Mouse (Mus musculus): ENCODE measurements around the gene Rbm14.
"Not testable (repeated sequence)": the region's sequence is repeated elsewhere in the genome, so short reads cannot be mapped to it uniquely, and the experiment has no call there.

Rbm14 gene

DNA sequence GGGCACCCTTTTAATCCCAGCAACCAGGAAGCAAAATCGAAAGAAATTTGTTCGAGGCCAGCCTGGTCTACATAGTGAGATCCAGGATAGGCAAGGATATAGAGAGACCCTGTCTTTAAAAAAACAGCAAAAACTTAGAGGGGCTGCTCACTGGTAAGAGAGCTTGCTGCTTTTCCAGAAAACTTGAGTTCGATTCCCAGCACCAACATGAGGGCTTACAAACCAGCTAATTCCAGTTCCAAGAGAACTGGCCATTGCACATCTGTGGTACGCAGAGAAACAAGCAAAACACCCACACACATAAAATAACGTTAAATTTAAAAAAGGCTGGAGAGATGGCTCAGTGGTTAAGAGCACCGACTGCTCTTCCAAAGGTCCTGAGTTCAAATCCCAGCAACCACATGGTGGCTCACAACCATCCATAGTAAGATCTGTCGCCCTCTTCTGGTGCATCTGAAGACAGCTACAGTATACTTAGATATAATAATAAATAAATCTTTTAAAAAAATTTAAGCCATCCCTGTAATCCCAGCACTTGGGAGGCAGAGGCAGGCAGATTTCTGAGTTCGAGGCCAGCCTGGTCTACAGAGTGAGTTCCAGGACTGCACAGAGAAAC is 1.0 kb upstream of the Rbm14 start:
- DNase-seq = peak in 1 of 2 experiments; percentile 21

DNA sequence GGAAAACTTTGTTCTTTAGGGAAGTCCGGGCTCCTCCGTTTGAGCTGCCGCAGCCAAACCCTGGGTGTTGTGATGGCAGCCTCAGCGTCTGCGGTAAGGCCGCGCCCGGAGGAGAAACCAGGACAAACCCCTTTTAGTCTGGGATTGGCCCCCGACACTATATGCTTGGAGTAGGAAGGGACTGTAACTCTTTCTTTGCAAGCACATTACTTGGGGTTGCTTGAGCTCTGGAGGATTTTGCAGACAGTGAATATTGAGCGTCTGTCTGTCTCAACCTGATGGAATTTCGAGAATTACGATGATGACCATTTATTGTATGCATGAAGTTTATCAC is 442 bp upstream of the Rbm14 start:
- DNase-seq = no peak

DNA sequence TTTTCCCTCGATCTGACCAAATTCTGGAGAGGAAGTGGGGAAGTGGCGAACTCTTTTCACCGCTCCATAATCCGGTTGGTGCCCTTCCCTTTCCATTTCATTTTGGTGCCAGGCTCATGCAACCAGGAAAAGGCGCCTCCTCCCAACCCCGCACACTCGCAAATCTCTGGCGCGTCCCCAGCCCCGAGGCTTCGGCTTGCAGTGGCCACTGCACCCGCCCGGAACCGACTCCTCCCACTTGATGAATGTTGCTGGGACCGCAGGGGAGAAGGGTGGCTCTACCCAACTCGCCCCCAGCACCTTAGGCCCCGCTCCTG is 730 bp downstream of the Rbm14 start:
- peak in 1 of 2 experiments; percentile 87 for DNase-seq

DNA sequence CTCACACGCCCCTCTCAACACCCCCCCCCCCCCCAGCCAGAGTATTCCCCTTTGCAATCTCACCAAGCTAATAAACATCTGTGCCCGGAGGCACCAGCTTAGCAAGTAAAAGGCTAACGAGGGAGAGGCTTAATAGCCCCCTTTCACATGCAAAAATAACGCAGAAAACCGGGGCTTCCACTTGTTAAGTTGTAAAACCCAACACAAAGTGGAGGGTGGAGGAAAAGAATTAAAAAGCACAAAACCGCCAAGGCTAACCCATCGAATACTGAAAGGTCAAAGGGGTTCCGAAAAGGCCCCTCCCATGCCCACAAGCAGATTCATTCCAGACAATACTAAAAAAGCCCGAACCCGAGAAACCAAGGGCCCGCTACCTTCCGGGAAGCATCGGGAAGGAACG is 1.1 kb downstream of the Rbm14 start:
- no peak for DNase-seq

DNA sequence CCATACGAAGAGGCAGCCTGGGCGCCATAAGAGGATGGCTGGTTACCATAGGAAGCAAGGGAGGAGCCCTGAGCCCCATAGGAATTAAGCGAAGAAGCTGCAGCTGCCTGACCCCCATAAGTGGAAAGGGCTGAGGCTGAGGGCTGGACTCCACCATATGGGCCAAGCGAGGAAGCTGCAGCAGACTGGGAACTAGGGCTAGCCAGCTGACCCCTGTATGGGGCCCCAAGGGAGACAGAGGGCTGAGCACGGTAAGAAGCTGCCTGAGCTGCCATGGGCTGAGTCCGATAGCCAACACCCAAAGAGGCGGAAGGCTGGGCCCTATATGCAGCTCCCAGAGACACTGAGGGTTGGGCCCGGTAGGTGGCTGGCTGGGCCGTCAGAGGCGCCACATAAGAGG is 8.2 kb downstream of the Rbm14 start:
- DNase-seq = no peak

DNA sequence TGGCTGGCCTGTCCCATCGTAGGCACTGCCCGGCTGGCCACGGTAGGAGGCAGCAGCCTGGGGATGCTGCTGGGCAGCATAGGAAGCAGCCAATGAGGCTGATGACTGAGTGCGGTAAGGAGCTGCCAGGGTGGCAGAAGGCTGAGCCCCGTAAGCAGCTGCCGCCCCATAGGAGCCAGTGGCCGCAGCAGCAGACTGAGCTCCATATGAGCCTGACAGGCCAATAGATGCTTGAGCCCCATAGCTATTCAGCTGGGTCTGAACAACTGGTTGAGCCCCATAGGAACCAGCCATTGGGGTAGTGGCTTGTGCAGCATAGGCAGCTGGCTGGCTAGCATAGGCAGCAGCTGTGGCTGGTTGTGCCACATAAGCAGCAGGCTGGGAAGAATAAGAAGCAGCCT is 8.7 kb downstream of the Rbm14 start:
- peak; percentile 50 to 58 for DNase-seq

DNA sequence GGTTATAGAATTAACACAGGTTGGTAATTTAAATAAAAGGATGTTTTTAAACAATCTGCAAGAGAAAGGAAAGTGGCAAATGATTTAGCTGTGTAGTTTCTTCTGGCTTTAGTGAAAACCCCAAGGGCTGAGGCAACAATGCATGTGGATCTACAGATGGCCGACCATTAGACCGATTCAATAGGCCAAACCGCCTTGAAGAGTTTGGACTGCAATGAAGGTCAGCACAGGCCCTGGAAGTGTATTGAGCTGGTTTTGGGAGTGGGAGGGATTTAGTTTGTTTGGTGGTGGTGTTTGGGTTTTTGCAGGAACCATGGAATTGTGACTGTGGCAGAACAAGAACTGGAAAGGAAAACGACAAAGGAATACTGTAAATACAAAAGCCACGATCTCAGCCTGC is 12.4 kb downstream of the Rbm14 start:
- no peak for DNase-seq

DNA sequence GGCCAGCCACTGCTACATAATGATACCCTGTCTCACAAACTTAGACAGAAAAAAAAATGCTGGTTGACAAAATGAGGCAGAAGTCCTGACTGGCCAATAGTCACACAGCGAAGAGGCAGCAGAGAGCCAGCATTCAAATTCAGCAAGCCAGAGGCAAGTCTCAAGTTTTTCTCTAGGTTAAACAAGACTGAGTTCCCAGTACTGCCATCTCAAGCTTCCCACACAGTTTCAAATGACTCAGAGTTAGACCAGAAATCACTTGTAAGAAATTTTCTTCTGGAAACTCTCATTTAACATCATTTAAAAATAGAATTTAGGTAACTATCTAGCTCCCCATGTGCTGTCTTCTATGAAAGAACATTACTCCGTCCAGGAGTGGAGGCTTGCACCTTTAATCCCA is 13.6 kb downstream of the Rbm14 start:
- no peak for DNase-seq

DNA sequence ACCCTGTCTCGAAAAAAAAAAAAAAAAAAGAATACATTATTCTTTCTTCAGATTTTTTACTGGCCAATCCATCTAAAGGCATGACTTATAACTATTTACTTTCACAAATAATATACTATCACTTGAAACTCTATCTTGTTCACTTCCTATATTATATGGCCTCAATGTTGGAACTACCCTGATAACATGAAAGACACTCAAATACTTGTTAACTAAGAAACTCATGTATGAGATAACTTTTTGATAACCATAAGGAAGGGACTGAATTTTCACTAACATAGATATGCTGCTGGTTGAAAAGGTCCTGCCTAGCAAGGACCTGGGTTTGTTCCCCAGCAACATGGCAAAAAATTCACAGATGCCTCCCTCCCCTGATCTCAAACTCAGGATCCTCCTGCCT is 15.5 kb downstream of the Rbm14 start:
- DNase-seq = no peak

DNA sequence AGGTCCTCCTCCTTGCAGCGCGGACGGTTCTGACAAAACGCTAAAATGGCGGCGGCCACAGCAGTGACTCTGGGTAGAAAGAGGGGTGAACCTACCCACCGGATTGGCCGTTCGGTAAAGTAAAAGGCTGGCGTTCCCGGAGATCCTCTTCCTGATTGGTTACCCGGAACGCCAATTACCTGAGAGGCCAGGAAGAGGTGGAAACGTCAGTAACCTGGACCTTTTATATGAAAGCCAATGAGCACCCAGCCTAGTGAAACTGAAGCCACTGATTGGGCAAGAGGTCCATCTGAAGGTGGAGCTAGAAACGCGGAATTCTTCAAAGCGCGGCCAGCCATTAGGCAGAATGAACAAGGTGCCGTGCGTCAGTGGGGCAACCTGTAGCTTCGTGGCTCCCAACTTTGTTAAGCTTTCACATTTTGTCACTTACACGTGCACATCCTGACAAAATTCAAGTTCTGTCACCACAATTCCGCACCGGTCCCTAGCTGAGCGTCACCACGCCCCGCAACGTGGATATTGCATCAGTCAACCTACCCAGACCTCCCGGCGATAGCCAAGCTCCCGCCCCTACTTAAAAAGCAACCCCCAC is 17.5 kb downstream of the Rbm14 start, which contains the start of gene Rbm4:
Gene Rbm4 (minus strand): TSS at position 71 of the 592 bp plus-strand sequence.
- DNase-seq = peak; percentile 99

DNA sequence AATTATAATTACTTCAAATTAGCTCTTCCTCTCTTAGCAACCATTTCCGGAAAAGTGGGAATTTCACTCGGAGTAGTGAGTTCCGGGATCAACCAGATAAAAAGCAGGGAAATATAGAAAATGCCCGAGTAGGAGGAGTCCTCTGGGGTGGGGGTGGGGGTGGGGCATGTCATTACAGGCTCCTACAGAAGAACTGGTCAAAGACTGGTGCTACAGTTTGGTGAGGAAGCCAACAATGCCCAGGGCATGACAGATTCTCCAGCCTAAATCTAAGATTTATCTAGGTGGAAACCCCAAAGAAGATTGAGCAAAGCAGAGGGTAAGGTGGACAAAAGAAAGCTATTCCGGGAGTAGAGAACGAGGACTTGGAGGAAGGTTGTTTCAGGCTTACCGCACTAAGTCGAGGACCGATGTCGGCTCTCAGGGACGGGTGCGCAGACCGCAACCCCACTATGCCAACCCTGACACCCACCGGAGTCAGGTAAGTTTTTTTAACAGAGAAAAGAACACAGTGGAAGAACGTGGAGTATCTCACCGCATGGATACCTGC is 18.1 kb downstream of the Rbm14 start:
- no peak for DNase-seq

DNA sequence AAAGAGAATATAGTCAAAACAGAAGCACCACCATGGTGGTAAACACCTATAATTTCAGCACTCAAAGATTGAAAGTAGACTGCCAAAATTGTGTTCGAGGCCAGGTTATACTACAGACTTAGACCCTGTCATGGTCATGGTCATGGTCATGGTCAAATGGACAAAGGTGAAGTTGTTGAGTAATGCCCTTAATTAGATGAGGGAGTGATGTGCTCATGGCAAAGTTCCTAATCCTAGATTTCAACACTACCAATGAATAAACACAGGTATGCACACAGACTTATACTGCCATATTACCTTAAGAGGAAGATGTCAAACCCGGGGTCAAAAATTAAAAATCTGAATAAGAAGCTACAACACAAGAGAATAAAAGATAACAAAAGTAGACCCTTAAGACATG is 25.1 kb downstream of the Rbm14 start:
- DNase-seq = no peak

DNA sequence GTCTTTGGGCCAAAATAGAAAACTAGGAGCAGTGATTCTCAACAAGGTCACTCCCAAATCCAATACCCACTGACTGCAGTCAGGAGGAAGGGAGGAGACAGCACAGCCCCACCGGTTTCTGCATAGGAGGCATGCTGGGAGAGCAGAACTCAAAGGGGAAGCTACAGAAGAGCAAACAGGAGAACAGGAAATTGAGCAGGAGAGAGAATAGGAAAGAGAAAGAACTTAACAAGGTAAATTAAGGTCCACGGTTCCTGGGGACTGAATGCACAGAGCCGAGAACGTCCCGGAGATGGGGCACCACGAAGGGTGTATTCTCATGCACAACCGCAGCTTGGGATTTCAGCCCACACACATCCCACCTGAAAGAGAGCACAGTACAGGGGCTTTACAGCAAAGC is 26.2 kb downstream of the Rbm14 start:
- DNase-seq = no peak

DNA sequence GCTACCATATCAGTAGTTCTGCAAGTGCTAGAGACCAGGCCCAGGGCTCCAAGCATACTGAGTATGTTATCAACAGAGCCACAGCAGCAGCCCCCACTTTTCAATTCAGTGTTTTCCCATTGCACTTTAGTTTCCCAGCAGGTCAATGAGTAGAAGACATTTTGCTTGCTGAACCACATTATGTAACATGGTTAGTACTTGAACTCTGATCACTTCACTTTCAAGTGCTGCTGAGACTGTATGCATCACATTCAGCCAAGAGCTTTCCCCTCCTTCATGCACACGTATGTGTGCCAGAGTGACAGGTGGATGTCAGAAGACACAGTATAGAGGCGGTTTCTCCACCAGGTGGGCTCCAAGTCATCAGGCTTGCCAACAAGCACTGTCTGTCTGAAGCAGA is 28.5 kb downstream of the Rbm14 start:
- DNase-seq = no peak

DNA sequence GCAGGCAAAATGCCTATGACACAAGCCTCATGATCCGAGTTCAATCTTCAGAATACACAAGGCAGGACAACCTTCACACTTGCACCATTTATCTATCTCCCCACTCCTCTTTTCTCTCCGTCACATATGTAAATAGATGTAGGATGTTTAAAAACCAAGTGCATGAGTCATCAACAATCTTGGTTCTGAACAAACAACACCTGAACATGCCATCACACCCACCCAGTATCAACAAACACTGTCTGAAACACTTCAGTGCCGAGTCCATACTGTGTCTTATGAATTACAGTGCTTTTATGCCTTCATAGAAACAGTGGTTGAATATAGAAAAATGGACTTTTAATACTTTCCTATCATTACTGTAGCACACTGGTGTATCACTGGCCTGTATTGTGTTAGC is 38.6 kb downstream of the Rbm14 start:
- no peak for DNase-seq

DNA sequence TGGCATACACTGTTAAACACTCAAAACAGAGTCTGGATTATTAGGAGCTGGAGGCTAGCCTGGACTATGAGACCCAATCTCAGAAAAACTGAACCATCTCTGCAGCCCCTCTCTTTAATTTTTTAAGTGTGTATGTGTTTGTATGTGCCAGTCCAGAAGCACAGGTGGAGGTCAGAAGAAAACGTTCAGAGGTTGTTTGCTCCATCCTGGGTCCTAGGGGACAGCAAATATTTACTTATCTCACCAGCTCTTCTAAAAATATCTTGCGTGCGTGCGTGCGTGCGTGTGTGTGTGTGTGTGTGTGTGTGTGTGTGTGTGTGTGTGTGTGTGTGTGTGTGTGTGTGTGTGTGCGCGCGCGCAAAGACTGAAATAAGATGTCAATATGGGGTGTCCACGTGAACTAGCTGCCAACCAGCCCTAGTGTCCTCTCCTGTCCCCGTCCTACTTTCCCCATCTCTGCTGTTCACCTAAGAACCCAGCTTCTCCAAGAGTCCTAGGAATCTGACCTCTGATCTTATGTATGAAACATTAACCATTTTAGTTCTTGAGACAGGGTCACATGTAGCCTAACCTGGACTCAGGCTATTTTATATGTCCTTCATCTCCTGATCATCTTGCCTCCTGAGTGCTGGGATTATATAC is 43.8 kb downstream of the Rbm14 start:
- no peak for DNase-seq

DNA sequence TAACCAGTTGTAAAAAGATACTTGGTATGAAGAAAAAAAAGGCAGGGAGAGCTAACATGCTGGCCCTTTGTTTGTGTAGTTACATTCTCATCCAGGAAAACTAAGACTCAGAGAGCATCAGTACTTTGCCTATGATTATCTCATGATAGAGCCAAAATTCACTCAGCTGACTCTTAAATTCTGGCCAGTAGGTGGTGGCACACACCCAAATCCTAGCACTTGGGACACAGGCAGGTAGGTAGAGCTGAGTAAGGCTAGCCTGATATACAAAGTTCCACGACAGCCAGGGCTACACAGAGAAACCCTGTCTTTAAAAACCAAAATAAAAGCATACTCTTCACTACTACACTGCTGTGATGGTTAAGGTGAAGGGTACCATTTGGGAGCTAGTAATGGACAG is 48.6 kb downstream of the Rbm14 start:
- peak; percentile 68 to 70 for DNase-seq

DNA sequence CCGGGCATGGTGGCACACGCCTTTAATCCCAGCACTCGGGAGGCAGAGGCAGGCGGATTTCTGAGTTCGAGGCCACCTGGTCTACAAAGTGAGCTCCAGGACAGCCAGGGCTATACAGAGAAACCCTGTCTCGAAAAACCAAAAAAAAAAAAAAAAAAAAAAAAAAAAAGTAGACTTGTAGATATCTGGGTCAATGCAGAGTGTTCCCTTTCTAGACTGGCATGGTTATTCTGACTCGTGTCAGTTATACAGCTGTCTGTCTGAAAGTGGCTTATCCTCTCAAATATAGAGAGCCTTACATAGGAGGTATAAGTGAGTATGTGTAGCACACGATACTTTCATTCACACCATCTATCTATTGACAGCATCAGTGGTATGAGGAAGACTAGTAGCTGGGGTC is 50.9 kb downstream of the Rbm14 start:
- DNase-seq = not testable (repeated sequence)

DNA sequence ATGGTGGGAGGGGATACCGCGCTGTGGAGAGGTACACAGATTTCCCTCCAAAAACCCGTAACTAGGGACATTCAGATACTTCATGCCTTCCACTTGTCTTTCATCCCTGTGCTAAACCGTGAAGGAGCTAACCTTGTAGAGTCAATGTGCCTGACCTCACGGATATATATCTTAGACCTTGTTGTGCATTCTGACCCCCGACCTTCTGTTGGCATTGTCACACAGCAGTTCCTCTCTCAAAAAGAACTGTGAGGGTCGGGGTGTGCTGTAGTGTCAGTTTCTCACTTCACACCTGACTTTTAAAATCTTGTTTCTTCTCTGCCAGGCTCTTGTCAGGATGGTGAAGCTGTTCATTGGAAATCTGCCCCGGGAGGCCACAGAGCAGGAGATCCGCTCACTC is 54.5 kb downstream of the Rbm14 start:
- no peak for DNase-seq

DNA sequence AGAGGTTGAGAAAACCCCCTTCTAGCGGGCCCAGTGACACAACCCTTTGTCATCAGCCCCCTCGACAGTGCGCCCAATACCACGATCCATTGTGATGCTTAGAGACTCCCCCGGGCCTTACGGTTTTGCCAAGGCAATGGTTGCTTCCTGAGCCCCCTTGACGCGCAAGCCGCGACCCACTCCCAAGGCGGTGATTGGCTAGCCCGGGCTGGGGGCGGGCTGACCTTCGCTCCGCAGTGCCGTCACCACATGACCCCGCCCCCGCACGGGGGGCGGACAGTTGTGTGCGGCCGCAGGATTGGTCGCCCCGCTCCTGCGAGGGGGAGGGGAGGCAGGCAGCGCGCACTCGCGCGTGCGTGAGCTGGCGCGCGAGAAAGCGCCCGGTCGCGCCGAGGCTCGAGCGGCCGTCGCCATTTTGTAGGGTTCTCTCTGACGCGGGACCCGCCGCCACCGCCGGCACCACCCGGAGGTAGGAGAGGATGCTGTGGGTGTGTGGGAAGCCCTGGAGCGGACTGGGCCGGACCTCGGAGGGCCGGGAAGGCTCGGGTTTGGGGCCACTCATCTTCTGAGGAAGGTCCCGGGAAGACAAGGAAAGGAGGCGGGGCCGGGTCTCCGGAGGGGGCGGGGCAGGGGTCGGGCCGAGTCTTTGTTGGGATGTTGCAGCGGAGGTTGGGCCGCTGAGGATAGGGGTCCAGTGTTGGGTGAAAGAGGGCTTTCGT is 55.1 kb downstream of the Rbm14 start, which contains the start of gene Rbm4b:
Gene Rbm4b (plus strand): TSS at position 305 of the 719 bp plus-strand sequence.
- DNase-seq = peak; percentile 98 to 99

DNA sequence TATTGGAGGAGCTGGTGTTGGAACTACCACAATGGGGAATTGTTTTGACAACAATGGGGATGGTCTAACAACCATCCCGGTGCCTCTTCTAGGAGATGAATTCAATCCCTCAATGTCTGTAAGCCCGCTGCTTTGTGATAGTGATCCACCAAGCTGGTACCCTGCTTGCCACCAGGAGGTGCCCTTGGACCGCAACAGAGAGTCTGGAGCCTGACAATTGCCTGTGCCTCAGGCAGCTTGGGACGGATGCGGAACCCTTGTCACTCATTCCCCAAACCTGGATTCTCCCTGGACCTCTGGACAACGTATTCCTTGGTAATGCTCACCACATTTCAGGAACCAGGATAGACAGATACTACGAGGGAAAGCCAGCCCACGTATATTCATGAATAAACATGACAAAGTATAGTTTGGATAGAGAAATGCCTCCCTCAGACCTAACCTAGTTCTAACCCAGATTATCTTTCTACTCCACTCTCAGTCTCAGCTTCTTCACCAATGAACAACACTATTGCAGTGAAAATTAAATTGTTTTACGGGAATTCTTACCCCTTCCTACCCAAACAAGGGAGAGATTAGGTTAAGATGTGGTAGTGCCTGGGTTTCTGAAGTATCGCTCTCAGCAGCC is 55.8 kb downstream of the Rbm14 start:
- peak; percentile 95 to 96 for DNase-seq
